Mouse (Mus musculus) liver (tissue): ENCODE results near the gene Selenok.

Experiments used
- DNase-seq: peaks from one replicate; pipeline ENCODE4 v3.0.0-alpha.2; 2020; ENCODE audit warnings: mixed read lengths

Selenok gene

GRCm38 (mm10) chr14:29968075-29968821 lies at the start of gene Selenok:
Gene Selenok, plus strand, starts transcription at chr14:29968308.
- peak; percentile 96 for DNase-seq

- no peak for DNase-seq
These were observed 39.1 kb upstream of the Selenok start for GRCm38 (mm10) chr14:29928966-29929365.

- DNase-seq: no peak
These were observed 32.6 kb upstream of the Selenok start for GRCm38 (mm10) chr14:29935516-29935915.

- no peak for DNase-seq
These were observed 30.6 kb upstream of the Selenok start for GRCm38 (mm10) chr14:29937466-29937865.

GRCm38 (mm10) chr14:29939600-29940312 lies 28.4 kb upstream of the Selenok start:
- DNase-seq: no peak

GRCm38 (mm10) chr14:29940313-29940812 lies 27.7 kb upstream of the Selenok start:
- DNase-seq: peak; percentile 6

- DNase-seq: peak; percentile 6
These were observed 27.2 kb upstream of the Selenok start for GRCm38 (mm10) chr14:29940877-29941276.

- DNase-seq: no peak
These were observed 21.3 kb upstream of the Selenok start for GRCm38 (mm10) chr14:29946761-29947309.

- peak; percentile 6 for DNase-seq
These were observed 17.3 kb upstream of the Selenok start for GRCm38 (mm10) chr14:29950805-29951204.

- DNase-seq: no peak
These were observed 10.7 kb upstream of the Selenok start for GRCm38 (mm10) chr14:29957393-29957792.

GRCm38 (mm10) chr14:29967611-29968010 lies 497 bp upstream of the Selenok start:
- DNase-seq: no peak

- DNase-seq: no peak
These were observed 3.3 kb downstream of the Selenok start for GRCm38 (mm10) chr14:29971446-29971845.

GRCm38 (mm10) chr14:29971993-29972392 lies 3.9 kb downstream of the Selenok start:
- no peak for DNase-seq

GRCm38 (mm10) chr14:29976927-29977326 lies 8.8 kb downstream of the Selenok start:
- no peak for DNase-seq

- peak; percentile 92 for DNase-seq
These were observed 10.4 kb downstream of the Selenok start, which contains the start of gene Actr8 for GRCm38 (mm10) chr14:29978254-29979204. Gene Actr8, plus strand, starts transcription at chr14:29978337.

- DNase-seq: peak; percentile 27
These were observed 12.5 kb downstream of the Selenok start for GRCm38 (mm10) chr14:29980447-29981205.

GRCm38 (mm10) chr14:29986096-29986495 lies 18.0 kb downstream of the Selenok start:
- DNase-seq: no peak

GRCm38 (mm10) chr14:29987276-29987675 lies 19.2 kb downstream of the Selenok start:
- DNase-seq: no peak

- no peak for DNase-seq
These were observed 19.6 kb downstream of the Selenok start for GRCm38 (mm10) chr14:29987739-29988138.

GRCm38 (mm10) chr14:29988337-29988736 lies 20.2 kb downstream of the Selenok start:
- no peak for DNase-seq

GRCm38 (mm10) chr14:29994976-29995375 lies 26.9 kb downstream of the Selenok start:
- DNase-seq: no peak
